Mouse (Mus musculus): Measurements from ENCODE around the gene Trdmt1.

DNA sequence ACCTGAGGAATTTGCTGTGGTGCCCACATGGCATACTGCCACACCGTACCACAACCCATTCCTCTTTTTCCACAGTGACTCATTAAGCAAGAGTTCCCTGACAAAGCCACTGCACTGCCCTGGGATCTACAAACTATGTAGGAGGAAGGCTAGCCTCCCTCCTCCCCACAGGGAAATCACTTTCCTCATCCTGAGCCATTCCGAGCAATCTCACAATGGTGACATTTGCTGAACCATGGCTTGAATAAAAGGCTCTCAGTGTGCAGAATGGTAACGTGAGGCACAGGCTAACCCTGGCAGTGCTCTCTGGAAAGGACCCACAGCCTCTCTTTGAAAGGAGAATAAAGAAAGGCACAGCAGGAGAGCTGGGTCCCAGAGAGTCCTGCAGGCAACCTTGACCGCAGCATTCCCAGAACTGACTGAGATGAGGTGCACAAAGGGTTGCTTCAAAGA is 27.7 kb upstream of the Trdmt1 start:
- TF ChIP-seq POLR2A (IDR thresholded peaks at IDR 0.05; ENCODE audit: extremely low read depth, insufficient read depth, low read length) (no peak), CTCF (IDR thresholded peaks at IDR 0.05; ENCODE audit: extremely low read depth, insufficient read depth, low read length) (no peak)

Data from cortical plate, adult 2 months (tissue).